Comparison of ENCODE assay signal across 20 mouse cellular contexts in genomic region chr13:58307453-58307852, GRCm38 (mm10). TPM values are rescaled to one million over a fixed set of nuclear protein-coding genes. Genes with fewer than 3 reads are reported as not detected.
"Had no signal": no experiment of that assay in that cellular context is flagged by ENCODE, and none has a peak within 500 bp of the region (broad histone marks: within the 10 kb centered on the region; RNA-seq: fewer than 3 reads in every experiment).

No protein-coding gene starts in this region.

- H3K27ac ChIP-seq: layer of hippocampus, adult 2 months; liver, embryonic 13.5 days; midbrain, embryonic 12.5 days; midbrain, embryonic 15.5 days; neural tube, embryonic 13.5 days; stomach, embryonic 15.5 days had no signal

- DNase-seq: kidney, adult 8-10 months; kidney, postnatal 14 days; layer of hippocampus, adult 9-11 months; liver, embryonic 13.5 days; lung, adult 2 months; lung, postnatal 14 days; lung, postnatal 4 days; retina, postnatal 1 day; right cerebral cortex, postnatal 25 days; spleen, adult 18-20 months; thymus, postnatal 25 days had no signal

- H3K4me1 ChIP-seq: liver, embryonic 13.5 days; midbrain, embryonic 12.5 days; midbrain, embryonic 15.5 days; neural tube, embryonic 13.5 days; stomach, embryonic 15.5 days had no signal

- H3K36me3 ChIP-seq: liver, embryonic 13.5 days; midbrain, embryonic 12.5 days; midbrain, embryonic 15.5 days; neural tube, embryonic 13.5 days; stomach, embryonic 15.5 days had no signal

- H3K9ac ChIP-seq: liver, embryonic 13.5 days; midbrain, embryonic 12.5 days; midbrain, embryonic 15.5 days; neural tube, embryonic 13.5 days; stomach, embryonic 15.5 days had no signal

- ATAC-seq: midbrain, embryonic 15.5 days had no signal

- H3K4me3 ChIP-seq: layer of hippocampus, adult 2 months; liver, embryonic 13.5 days; midbrain, embryonic 12.5 days; midbrain, embryonic 15.5 days; myocyte; neural tube, embryonic 13.5 days; stomach, embryonic 15.5 days had no signal

- H3K9me3 ChIP-seq: liver, embryonic 13.5 days; midbrain, embryonic 12.5 days; midbrain, embryonic 15.5 days; neural tube, embryonic 13.5 days; stomach, embryonic 15.5 days had no signal

- H3K27me3 ChIP-seq: liver, embryonic 13.5 days; midbrain, embryonic 12.5 days; midbrain, embryonic 15.5 days; neural tube, embryonic 13.5 days; stomach, embryonic 15.5 days had no signal

RNA-seq across cellular contexts. Expression of gene Kif27, which starts 51.5 kb away (rescaled TPM):
- total RNA-seq: megakaryocyte progenitor cell, adult 5-6 weeks; neutrophil, adult 5-6 weeks had no signal
- polyA plus RNA-seq: liver, adult 2 months had no signal
